Mouse (Mus musculus) E14TG2a.4 (cell line): ENCODE results near the gene Tspan5.
A peak's percentile ranks its signal among the peaks of the same experiment; 100 is the strongest.

Experiments
- H3K27me3 ChIP-seq: 2 replicates; pipeline ENCODE4 v1.6.1; 2014; ENCODE audit warnings: low read length, control low read depth; ENCODE audit not compliant: insufficient read depth
- H3K36me3 ChIP-seq: 2 replicates; pipeline ENCODE4 v1.6.1; 2014; ENCODE audit warnings: low read length, control low read depth; ENCODE audit not compliant: insufficient read depth
- H3K4me1 ChIP-seq: replicated peaks from 2 replicates; pipeline ENCODE4 v1.6.1; 2014; ENCODE audit warnings: low read depth, low read length, control low read depth
- H3K4me3 ChIP-seq: replicated peaks from 2 replicates; pipeline ENCODE4 v1.5.1; 2014; ENCODE audit warnings: mild to moderate bottlenecking, low read length
- H3K9me3 ChIP-seq: 2 replicates; pipeline ENCODE4 v1.6.1; 2014; ENCODE audit warnings: low read length, control low read depth
- CTCF ChIP-seq: conservative IDR thresholded peaks from 2 replicates; pipeline ENCODE4 v1.5.1; 2014; ENCODE audit warnings: low read length
- NANOG ChIP-seq: IDR thresholded peaks from 2 replicates; pipeline ENCODE4 v1.6.1; 2014; ENCODE audit warnings: borderline replicate concordance, low read length, mixed read lengths
- POU5F1 ChIP-seq: IDR thresholded peaks from 2 replicates; pipeline ENCODE4 v1.6.1; 2014; ENCODE audit warnings: low read length, borderline replicate concordance

Gene Tspan5

GRCm38 (mm10) chr3:138867149-138867848 lies 125.3 kb downstream of the Tspan5 start:
- Histone ChIP-seq H3K27me3 (no peaks in the 10 kb centered on the region), H3K4me1 (peaks cover 18% of the 10 kb centered on the region), H3K4me3 (no peak overlapping the region), H3K9me3 (no peaks in the 10 kb centered on the region), H3K36me3 (peaks cover 18% of the 10 kb centered on the region)
- TF ChIP-seq POU5F1: no peak
- TF ChIP-seq NANOG: no peak
- TF ChIP-seq CTCF: no peak

DNA sequence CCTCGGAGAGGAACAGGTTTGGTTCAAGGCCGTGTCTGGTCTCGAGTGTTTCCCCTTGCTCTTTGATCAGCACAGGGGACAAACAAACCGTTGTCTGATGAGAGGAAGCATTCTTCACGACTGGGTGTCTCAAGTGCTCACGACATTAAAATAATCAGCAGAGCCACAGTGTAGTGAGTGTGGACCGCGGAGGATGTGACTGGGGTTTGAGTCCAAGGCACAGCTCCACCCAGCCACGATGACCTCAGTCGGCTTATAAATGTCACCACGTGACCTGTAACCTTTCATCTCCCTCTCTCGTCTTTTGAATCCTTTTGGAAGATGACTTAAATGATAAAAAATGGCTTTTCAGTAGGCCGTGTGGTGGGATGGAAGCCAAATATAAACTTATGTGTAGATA lies 126.4 kb downstream of the Tspan5 start:
- Histone ChIP-seq H3K27me3 (no peaks in the 10 kb centered on the region), H3K4me3 (no peak overlapping the region), H3K36me3 (peaks cover 21% of the 10 kb centered on the region), H3K4me1 (peaks cover 18% of the 10 kb centered on the region), H3K9me3 (no peaks in the 10 kb centered on the region)
- TF ChIP-seq CTCF (no peak), NANOG (no peak), POU5F1 (no peak)

DNA sequence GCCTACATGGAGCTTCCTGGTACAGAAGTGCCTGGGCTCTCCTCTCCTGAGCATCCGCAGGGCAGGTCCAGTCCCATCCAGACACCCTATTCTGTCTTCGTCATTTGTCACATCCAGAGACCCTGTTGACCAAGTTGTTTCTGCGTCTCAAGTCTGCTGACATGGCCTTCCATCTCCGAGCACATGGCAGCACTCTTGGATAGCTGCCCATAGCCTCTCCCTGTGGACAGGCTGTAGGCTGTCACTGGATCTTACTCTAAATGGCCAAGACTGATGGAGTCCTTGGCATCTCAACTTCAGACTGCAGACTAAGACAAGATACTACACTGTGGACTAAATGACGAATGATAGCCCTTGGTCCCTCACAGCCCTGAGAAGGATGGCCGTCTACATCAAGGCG lies 133.3 kb downstream of the Tspan5 start:
- TF ChIP-seq NANOG (no peak), POU5F1 (no peak), CTCF (no peak)
- Histone ChIP-seq H3K27me3 (peaks cover 10% of the 10 kb centered on the region), H3K36me3 (peaks cover 13% of the 10 kb centered on the region), H3K4me1 (peaks cover 31% of the 10 kb centered on the region), H3K9me3 (no peaks in the 10 kb centered on the region), H3K4me3 (no peak overlapping the region)

DNA sequence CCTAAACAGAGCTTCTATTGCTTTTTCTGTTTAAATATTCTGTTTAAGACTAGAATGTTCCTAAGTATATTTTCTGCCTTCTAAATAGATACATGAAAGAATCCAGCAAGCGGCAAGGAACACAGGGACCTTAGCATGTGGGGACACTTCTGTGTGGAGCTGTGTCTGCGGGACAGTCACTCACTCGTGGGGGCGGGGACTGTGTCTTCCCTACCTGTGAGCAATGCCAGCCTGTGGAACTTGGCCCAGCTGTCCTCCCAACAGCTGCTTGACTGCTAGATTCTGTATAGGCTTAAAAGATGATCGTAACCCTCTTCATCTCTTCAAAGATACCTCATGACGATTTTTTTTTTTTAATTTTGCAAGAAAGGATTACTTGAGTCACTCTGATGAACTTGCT lies 133.9 kb downstream of the Tspan5 start:
- Histone ChIP-seq H3K9me3 (no peaks in the 10 kb centered on the region), H3K27me3 (peaks cover 10% of the 10 kb centered on the region), H3K4me1 (peaks cover 31% of the 10 kb centered on the region), H3K36me3 (peaks cover 13% of the 10 kb centered on the region), H3K4me3 (peak overlapping the region; percentile 64; the same call in 1 of the 2 replicates)
- TF ChIP-seq NANOG (no peak), CTCF (no peak), POU5F1 (no peak)

DNA sequence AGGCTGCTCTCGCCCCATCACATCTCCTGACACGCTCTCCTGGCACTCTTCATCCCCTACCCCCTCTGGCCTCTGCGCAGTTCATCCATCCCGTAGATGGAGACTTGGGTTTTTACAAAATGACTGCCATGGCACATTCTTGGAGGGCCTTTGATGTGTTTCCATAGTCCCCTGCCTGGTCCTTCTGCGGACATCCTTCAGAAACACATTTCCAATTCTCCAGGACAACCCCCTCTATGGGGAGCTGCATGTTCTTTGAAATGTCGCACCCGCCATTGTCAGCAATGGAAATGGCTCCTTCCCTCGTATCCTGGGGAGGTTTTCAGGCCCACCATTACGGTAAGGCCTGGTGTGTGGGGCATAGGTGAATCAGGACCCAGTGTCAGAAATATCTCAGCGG lies 134.4 kb downstream of the Tspan5 start:
- TF ChIP-seq CTCF: no peak
- no peak for TF ChIP-seq POU5F1
- no peak for TF ChIP-seq NANOG
- H3K9me3 ChIP-seq: no peaks in the 10 kb centered on the region
- H3K4me3 ChIP-seq: peak overlapping the region; percentile 64; the same call in 1 of the 2 replicates
- peaks cover 31% of the 10 kb centered on the region for H3K4me1 ChIP-seq
- peaks cover 10% of the 10 kb centered on the region for H3K27me3 ChIP-seq
- peaks cover 13% of the 10 kb centered on the region for H3K36me3 ChIP-seq

DNA sequence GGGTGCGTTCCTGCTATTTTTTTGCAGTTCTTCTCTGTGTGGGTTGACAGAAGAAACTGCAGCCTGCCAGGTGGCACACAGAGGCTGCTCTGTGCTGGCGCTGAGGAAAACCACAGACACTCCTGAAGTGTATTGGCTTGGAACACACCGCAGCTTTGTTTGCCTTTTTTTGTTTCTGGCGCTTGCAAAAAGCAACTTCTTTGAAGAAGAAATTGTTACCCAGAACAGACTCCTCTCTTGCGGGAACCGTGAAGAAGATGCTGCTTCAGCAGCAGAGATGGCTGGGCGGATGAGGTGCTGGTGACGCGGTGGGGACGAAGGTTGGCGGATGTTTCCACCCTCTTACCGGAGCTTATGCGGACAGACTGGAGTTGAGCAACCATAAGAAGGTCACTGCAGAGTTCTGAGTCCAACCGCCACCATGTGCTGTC lies 135.0 kb downstream of the Tspan5 start:
- Histone ChIP-seq H3K4me3 (peak overlapping the region; percentile 64), H3K27me3 (peaks cover 10% of the 10 kb centered on the region), H3K4me1 (peaks cover 33% of the 10 kb centered on the region), H3K36me3 (peaks cover 13% of the 10 kb centered on the region), H3K9me3 (no peaks in the 10 kb centered on the region)
- no peak for TF ChIP-seq NANOG
- TF ChIP-seq POU5F1: no peak
- TF ChIP-seq CTCF: no peak

GRCm38 (mm10) chr3:138877741-138878140 lies 135.7 kb downstream of the Tspan5 start:
- Histone ChIP-seq H3K9me3 (no peaks in the 10 kb centered on the region), H3K4me1 (peaks cover 33% of the 10 kb centered on the region), H3K27me3 (peaks cover 10% of the 10 kb centered on the region), H3K36me3 (peaks cover 13% of the 10 kb centered on the region), H3K4me3 (peak overlapping the region; percentile 64)
- TF ChIP-seq POU5F1 (no peak), NANOG (no peak), CTCF (no peak)

DNA sequence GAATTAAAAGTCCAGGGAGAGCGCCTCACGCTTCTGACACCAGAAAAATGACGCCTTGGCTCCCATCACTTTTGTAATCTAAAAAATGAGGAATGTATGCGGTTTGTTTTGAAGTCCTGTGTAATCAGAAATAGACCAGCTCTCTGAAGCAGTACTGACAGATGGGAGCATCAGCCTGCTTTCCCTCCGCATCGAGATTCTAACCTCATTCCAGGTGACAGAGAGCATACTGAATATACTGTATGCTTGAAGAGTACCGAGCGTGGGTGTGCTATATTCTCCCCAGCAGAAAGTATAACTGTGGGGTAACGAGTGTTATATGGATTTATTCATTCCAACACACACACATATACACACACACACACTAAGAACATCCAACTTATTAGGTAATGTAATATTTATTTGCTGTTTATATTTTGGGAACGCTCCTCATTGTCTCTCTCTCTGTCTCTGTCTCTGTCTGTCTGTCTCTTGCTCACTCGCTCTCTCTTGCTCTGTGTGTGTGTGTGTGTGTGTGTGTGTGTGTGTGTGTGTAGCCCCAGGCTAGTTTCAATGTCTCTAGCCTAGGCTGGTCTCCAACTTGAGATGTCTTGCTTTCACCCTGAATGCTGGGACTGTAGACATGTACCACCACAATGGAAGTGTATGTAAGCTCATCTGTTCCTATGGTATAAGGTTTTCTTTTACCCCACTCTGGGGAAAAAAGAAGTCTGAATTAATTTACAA lies 139.2 kb downstream of the Tspan5 start:
- TF ChIP-seq POU5F1 (no peak), NANOG (no peak), CTCF (no peak)
- no peaks in the 10 kb centered on the region for H3K9me3 ChIP-seq
- no peak overlapping the region for H3K4me3 ChIP-seq
- H3K36me3 ChIP-seq: no peaks in the 10 kb centered on the region; the same call in 1 of the 2 replicates
- peaks cover 10% of the 10 kb centered on the region for H3K27me3 ChIP-seq
- peaks cover 21% of the 10 kb centered on the region for H3K4me1 ChIP-seq
